Mouse (Mus musculus) ES-Bruce4 (cell line): Measurements from ENCODE around the gene Spg20. TPM values are rescaled to one million over a fixed set of nuclear protein-coding genes. Genes with fewer than 3 reads are reported as not detected.

Source experiments
- H3K27ac ChIP-seq: 2 replicates; pipeline ENCODE4 v1.5.1; 2012; ENCODE audit warnings: low read length, inconsistent platforms; ENCODE audit not compliant: insufficient read depth
- H3K27me3 ChIP-seq: 2 replicates; pipeline ENCODE4 v1.6.1; 2012; ENCODE audit warnings: mild to moderate bottlenecking, low read length, inconsistent platforms; ENCODE audit not compliant: control insufficient read depth, poor library complexity, insufficient read depth, severe bottlenecking
- H3K36me3 ChIP-seq: 2 replicates; pipeline ENCODE4 v1.6.1; 2012; ENCODE audit warnings: inconsistent platforms, mild to moderate bottlenecking, low read length, moderate library complexity; ENCODE audit not compliant: control insufficient read depth, poor library complexity, insufficient read depth, severe bottlenecking
- H3K4me1 ChIP-seq: one replicate; pipeline ENCODE4 v1.8.1; 2011; ENCODE audit warnings: low read length; ENCODE audit not compliant: control insufficient read depth, insufficient read depth
- H3K4me3 ChIP-seq: 2 replicates; pipeline ENCODE4 v1.5.1; 2011; ENCODE audit warnings: low read depth, mild to moderate bottlenecking, low read length
- H3K9ac ChIP-seq: 2 replicates; pipeline ENCODE4 v1.6.1; 2012; ENCODE audit warnings: low read depth, mild to moderate bottlenecking, inconsistent platforms; ENCODE audit not compliant: poor library complexity, severe bottlenecking
- H3K9me3 ChIP-seq: replicated peaks from 2 replicates; pipeline ENCODE4 v1.6.1; 2012; ENCODE audit warnings: mild to moderate bottlenecking, low read length, inconsistent platforms; ENCODE audit not compliant: control insufficient read depth, poor library complexity, insufficient read depth, severe bottlenecking
- CTCF ChIP-seq: IDR thresholded peaks from one replicate; pipeline ENCODE4 v1.8.1; 2011; ENCODE audit warnings: low read depth, low read length
- EP300 ChIP-seq: IDR thresholded peaks from 2 replicates; pipeline ENCODE4 v1.6.1; 2011; ENCODE audit warnings: low read depth, low read length; ENCODE audit not compliant: insufficient read depth
- POLR2A ChIP-seq: IDR thresholded peaks from one replicate; pipeline ENCODE4 v1.8.1; 2011; ENCODE audit warnings: low read length; ENCODE audit not compliant: insufficient read depth
- polyA plus RNA-seq: library from polyadenylated mRNA; stranded (reverse); fragments of >200 nt; gene quantifications from 2 replicates; pipeline ENCODE4 v1.2.4, GENCODE M21; 2011; ENCODE audit warnings: low read depth; ENCODE audit not compliant: missing spikeins, insufficient read depth, insufficient read length

The Spg20 gene
- polyA plus RNA-seq, 1 experiment, result 51.2 TPM

- TF ChIP-seq EP300 (no peak), POLR2A (no peak), CTCF (no peak)
- Histone ChIP-seq H3K9ac (no peak overlapping the region), H3K27ac (no peak overlapping the region), H3K4me1 (no peaks in the 10 kb centered on the region), H3K36me3 (no peaks in the 10 kb centered on the region), H3K27me3 (no peaks in the 10 kb centered on the region; the same call in 1 of the 2 replicates), H3K4me3 (no peak overlapping the region), H3K9me3 (no peaks in the 10 kb centered on the region)
Measured at GRCm38 (mm10) chr3:55067791-55068434, 44.0 kb upstream of the Spg20 start.

GRCm38 (mm10) chr3:55074576-55075293, 37.2 kb upstream of the Spg20 start:
- TF ChIP-seq POLR2A, result no peak
- TF ChIP-seq EP300, result no peak
- no peak for TF ChIP-seq CTCF
- no peaks in the 10 kb centered on the region for H3K9me3 ChIP-seq
- H3K36me3 ChIP-seq, result no peaks in the 10 kb centered on the region
- H3K27me3 ChIP-seq, result no peaks in the 10 kb centered on the region
- no peak overlapping the region for H3K4me3 ChIP-seq
- H3K4me1 ChIP-seq, result no peaks in the 10 kb centered on the region
- H3K27ac ChIP-seq, result no peak overlapping the region
- H3K9ac ChIP-seq, result no peak overlapping the region

GRCm38 (mm10) chr3:55075294-55075648, 36.6 kb upstream of the Spg20 start:
- no peak overlapping the region for H3K27ac ChIP-seq

DNA sequence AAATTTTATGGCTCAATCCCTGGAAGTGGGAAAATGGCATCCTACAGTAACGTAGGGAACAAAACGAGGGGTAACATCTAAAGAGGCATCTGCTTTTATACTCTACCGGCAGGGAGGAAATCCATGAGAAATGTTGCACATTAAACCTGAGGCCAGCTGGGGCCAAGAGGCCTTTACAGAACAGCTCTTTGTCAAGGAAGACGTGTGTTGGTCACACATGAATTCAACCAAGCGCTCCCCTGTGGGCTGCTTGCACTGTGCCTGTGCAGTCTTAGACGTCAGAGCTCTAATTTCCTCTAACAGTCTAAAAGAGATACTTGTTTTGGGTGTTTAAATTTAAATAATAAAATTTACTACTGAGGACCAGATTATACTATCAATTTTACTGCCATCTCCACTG, 33.7 kb upstream of the Spg20 start:
- no peak for TF ChIP-seq CTCF
- TF ChIP-seq POLR2A, result no peak
- no peak for TF ChIP-seq EP300
- no peak overlapping the region for H3K27ac ChIP-seq
- no peaks in the 10 kb centered on the region for H3K27me3 ChIP-seq
- no peak overlapping the region for H3K9ac ChIP-seq
- H3K9me3 ChIP-seq, result no peaks in the 10 kb centered on the region
- H3K4me1 ChIP-seq, result no peaks in the 10 kb centered on the region
- no peak overlapping the region for H3K4me3 ChIP-seq
- no peaks in the 10 kb centered on the region for H3K36me3 ChIP-seq

More at GRCm38 (mm10) chr3:55075294-55075648, 36.6 kb upstream of the Spg20 start:
- no peak overlapping the region for H3K4me3 ChIP-seq
- no peaks in the 10 kb centered on the region for H3K36me3 ChIP-seq
- no peaks in the 10 kb centered on the region for H3K27me3 ChIP-seq
- no peaks in the 10 kb centered on the region for H3K9me3 ChIP-seq
- no peaks in the 10 kb centered on the region for H3K4me1 ChIP-seq
- TF ChIP-seq CTCF, result no peak
- no peak for TF ChIP-seq EP300
- TF ChIP-seq POLR2A, result no peak
- H3K9ac ChIP-seq, result no peak overlapping the region

DNA sequence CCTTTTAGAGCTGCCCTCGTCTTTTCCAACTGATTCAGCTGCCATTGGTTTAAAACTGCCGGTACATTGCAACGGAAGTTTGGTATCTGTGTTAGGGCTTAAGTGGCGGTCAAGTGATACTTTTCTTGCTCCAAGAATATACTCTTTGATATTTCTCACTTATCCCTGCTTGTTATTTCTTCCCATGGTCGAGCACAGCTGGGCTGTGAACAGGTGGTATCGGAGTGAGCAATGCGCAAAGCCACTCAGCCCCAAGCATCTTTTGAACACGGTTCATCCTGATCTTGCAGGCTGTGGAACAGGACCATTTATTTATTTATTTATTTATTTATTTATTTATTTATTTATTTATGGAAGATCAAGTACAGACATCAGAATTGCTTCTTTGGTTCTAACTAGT, 32.3 kb upstream of the Spg20 start:
- Histone ChIP-seq H3K9ac (no peak overlapping the region), H3K4me1 (no peaks in the 10 kb centered on the region), H3K9me3 (no peaks in the 10 kb centered on the region), H3K27me3 (no peaks in the 10 kb centered on the region), H3K36me3 (no peaks in the 10 kb centered on the region), H3K4me3 (no peak overlapping the region), H3K27ac (no peak overlapping the region)
- no peak for TF ChIP-seq CTCF
- no peak for TF ChIP-seq POLR2A
- TF ChIP-seq EP300, result no peak

DNA sequence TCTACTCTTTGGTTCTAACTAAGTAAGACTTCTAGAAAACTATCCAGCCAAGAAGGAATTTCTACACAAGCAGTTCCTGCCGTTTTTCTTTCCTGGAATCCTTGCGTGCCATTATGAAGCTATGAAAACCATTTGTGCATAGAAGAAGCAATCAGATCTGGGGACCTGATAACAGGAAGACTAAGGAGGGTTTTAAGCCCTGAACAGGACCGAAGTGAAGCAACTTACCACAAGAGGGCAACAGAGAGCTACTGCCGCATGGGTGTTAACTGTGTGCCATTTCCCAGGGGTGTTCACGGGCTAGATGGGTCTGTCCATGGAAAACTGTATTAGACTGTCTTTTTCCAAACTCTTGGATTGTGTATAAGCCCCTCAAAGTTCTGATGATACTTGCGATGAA, 31.9 kb upstream of the Spg20 start:
- no peaks in the 10 kb centered on the region for H3K27me3 ChIP-seq

More for the DNA sequence above, 31.9 kb upstream of the Spg20 start:
- no peak overlapping the region for H3K4me3 ChIP-seq
- no peaks in the 10 kb centered on the region for H3K36me3 ChIP-seq
- H3K4me1 ChIP-seq, result no peaks in the 10 kb centered on the region
- H3K9ac ChIP-seq, result no peak overlapping the region
- H3K9me3 ChIP-seq, result no peaks in the 10 kb centered on the region
- TF ChIP-seq CTCF (peak; percentile 77), POLR2A (no peak), EP300 (no peak)
- H3K27ac ChIP-seq, result no peak overlapping the region
